Mouse (Mus musculus) forebrain, embryonic 15.5 days (tissue): ENCODE measurements around the gene Mlh1. TPM values are rescaled to one million over a fixed set of nuclear protein-coding genes. Genes with fewer than 3 reads are reported as not detected.
A peak's percentile ranks its signal among the peaks of the same experiment; 100 is the strongest.

Experiments used
- ATAC-seq: fragments of 200-750 bp; cut with Nextera tagmentation; replicated peaks from 2 replicates; pipeline ENCODE4 v1.8.0; 2017; ENCODE audit warnings: mild to moderate bottlenecking, moderate TSS enrichment, moderate library complexity
- H3K27ac ChIP-seq: fragments of 300-500 bp; sonication (generic); replicated peaks from 2 replicates; pipeline ENCODE4 v1.5.1; 2015; ENCODE audit warnings: mild to moderate bottlenecking, inconsistent platforms
- H3K27me3 ChIP-seq: fragments of 300-500 bp; sonication (generic); 2 replicates; pipeline ENCODE4 v1.6.1; 2015; ENCODE audit warnings: inconsistent platforms
- H3K36me3 ChIP-seq: fragments of 300-500 bp; sonication (generic); 2 replicates; pipeline ENCODE4 v1.6.1; 2015; ENCODE audit warnings: mild to moderate bottlenecking, inconsistent platforms
- H3K4me1 ChIP-seq: fragments of 300-500 bp; sonication (generic); 2 replicates; pipeline ENCODE4 v1.6.1; 2015; ENCODE audit warnings: inconsistent platforms
- H3K4me2 ChIP-seq: fragments of 300-500 bp; sonication (generic); replicated peaks from 2 replicates; pipeline ENCODE4 v1.6.1; 2015; ENCODE audit warnings: mild to moderate bottlenecking, inconsistent platforms
- H3K4me3 ChIP-seq: fragments of 300-500 bp; sonication (generic); 2 replicates; pipeline ENCODE4 v1.5.1; 2015; ENCODE audit warnings: mild to moderate bottlenecking, inconsistent platforms
- H3K9ac ChIP-seq: fragments of 300-500 bp; sonication (generic); replicated peaks from 2 replicates; pipeline ENCODE4 v1.6.1; 2015; ENCODE audit warnings: mild to moderate bottlenecking, inconsistent platforms
- H3K9me3 ChIP-seq: fragments of 300-500 bp; sonication (generic); 2 replicates; pipeline ENCODE4 v1.6.1; 2016; ENCODE audit warnings: inconsistent platforms
- WGBS: fragments of 180-500 bp; shearing (Covaris S2); methylation state at CpG from one replicate; pipeline ENCODE4 v1.1.7; 2015; ENCODE audit warnings: mixed read lengths; 5-methylcytosine and 5-hydroxymethylcytosine counted together
- polyA plus RNA-seq: library from polyadenylated mRNA; unstranded; fragments of >200 nt; fragmentation: Nextera tagmentation; extraction: Ambion mirVana; gene quantifications from 2 replicates; pipeline ENCODE4 v1.2.1, GENCODE M21; 2015

Mlh1 gene
- polyA plus RNA-seq, 1 experiment from 2014 or later, result 34.2 TPM

- no peak for ATAC-seq
- Histone ChIP-seq H3K27ac (no peak overlapping the region), H3K9ac (no peak overlapping the region), H3K9me3 (no peaks in the 10 kb centered on the region), H3K4me3 (no peak overlapping the region), H3K4me2 (no peak overlapping the region), H3K27me3 (no peaks in the 10 kb centered on the region), H3K36me3 (peaks cover 6% of the 10 kb centered on the region; the same call in 1 of the 2 replicates), H3K4me1 (no peaks in the 10 kb centered on the region)
- WGBS, result 99% methylated on average over 3 of the region's 3 CpGs
Observed at GRCm38 (mm10) chr9:111208185-111208584, 63.4 kb downstream of the Mlh1 start.

DNA sequence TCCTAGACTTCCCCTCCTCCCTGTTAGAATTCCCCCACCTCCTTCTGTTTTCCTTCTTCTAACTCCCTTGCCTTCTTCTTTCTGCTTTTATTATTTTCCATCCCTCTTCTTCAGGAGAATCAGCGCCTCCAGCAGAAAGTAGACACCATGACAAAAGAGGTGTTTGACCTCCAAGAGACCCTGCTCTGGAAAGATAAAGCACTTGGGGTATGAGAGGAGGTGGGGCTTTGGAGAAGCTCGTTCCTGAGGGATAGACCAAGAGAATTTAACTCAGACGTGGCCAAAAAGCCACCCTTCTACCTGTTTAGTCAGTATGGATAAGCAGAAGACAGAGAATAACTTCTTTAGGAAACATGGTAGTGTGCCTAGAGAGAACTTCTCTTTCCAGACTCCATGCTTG, 63.9 kb downstream of the Mlh1 start:
- no peak overlapping the region for H3K27ac ChIP-seq
- 71% methylated on average over 3 of the region's 3 CpGs for WGBS
- no peak overlapping the region for H3K4me3 ChIP-seq
- ATAC-seq, result no peak
- H3K9me3 ChIP-seq, result no peaks in the 10 kb centered on the region
- H3K27me3 ChIP-seq, result no peaks in the 10 kb centered on the region
- H3K36me3 ChIP-seq, result peaks cover 6% of the 10 kb centered on the region; the same call in 1 of the 2 replicates
- no peak overlapping the region for H3K4me2 ChIP-seq
- no peak overlapping the region for H3K9ac ChIP-seq
- H3K4me1 ChIP-seq, result no peaks in the 10 kb centered on the region

DNA sequence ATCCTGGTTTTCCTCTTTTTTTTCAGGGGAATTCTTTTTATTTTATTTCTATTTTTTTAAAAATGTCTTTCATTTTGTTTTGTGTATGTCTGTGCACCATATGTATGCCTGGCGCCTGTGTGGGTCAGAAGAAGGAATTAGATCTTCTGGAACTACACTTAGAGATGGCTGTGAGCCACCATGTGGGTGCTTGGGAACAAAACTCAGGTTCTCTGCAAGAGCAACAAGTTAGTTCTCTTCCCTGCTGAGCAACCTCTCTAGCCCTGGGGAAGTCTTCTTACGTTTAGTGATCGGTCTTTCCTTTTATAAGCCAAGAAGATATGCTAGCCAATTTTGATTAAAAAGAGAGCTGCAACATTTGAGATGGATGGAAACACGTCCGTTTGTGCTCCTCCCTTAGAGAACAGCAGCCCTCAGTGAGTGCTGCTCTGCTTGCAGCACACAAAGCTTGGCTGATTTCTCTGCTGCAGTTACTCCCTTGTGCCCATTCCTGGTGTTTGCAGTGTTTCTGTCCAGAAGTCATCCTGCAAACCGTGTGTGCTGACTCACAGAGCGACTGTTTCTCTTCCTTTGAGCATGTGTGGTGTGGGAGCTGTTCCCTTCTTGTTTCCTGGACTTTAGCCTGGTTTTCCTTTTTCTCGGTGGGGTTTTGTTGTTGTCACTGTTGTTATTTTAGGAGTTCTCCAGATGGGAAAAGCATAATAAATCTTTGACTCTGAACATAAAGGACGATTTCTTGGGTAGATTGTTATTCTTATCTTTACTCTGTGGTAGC, 66.8 kb downstream of the Mlh1 start:
- no peaks in the 10 kb centered on the region for H3K27me3 ChIP-seq
- H3K9ac ChIP-seq, result no peak overlapping the region
- H3K4me3 ChIP-seq, result no peak overlapping the region
- no peak overlapping the region for H3K4me2 ChIP-seq
- 86% methylated on average over 9 of the region's 9 CpGs for WGBS
- no peak for ATAC-seq
- no peaks in the 10 kb centered on the region for H3K4me1 ChIP-seq
- peaks cover 6% of the 10 kb centered on the region; the same call in 1 of the 2 replicates for H3K36me3 ChIP-seq
- H3K9me3 ChIP-seq, result no peaks in the 10 kb centered on the region
- no peak overlapping the region for H3K27ac ChIP-seq

DNA sequence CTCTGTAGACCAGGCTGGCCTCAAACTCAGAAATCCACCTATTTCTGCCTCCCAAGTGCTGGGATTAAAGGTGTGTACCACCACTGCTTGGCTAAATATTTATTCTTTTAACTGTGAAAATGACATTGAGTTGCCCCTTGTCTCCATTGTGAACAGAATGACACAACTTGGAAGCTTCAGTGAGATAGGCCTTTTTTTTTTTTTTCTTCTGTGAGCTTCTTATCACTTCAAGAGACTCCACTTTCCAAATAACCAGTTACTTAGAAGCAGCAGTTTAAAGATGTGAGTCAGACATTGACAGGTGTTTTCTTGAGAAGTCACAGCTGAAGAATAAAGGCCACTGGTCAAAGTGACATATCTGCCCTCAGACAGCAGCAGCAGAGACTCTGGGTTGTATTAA, 71.4 kb downstream of the Mlh1 start:
- Histone ChIP-seq H3K9ac (no peak overlapping the region), H3K36me3 (peaks cover 3% of the 10 kb centered on the region; the same call in 1 of the 2 replicates)
- ATAC-seq, result no peak

DNA sequence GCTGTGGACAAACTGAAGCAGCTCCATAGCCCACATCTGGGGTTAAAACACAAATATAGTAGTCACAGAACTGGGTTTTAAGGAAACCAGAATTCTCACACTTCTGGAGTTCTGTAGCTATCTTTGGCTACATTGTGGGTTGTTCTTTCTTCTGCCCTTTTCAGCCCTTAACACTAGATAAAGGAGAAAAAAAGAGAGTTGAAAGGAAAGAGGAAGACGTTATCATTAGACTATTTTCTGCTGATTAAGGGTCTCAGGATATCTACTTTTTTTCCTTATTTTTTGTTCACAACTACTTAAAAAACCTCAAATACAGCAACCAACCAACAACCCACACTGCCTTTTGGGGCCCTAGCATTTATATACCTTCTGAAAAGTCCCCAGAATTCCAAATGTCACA, 73.3 kb downstream of the Mlh1 start:
- no peak overlapping the region for H3K4me2 ChIP-seq
- no peaks in the 10 kb centered on the region for H3K4me1 ChIP-seq
- ATAC-seq, result no peak
- H3K9me3 ChIP-seq, result no peaks in the 10 kb centered on the region
- H3K36me3 ChIP-seq, result peaks cover 3% of the 10 kb centered on the region; the same call in 1 of the 2 replicates
- H3K9ac ChIP-seq, result no peak overlapping the region
- H3K4me3 ChIP-seq, result no peak overlapping the region
- 79% methylated on average over 1 of the region's 1 CpGs for WGBS
- H3K27ac ChIP-seq, result no peak overlapping the region
- H3K27me3 ChIP-seq, result no peaks in the 10 kb centered on the region

More for the DNA sequence above, 71.4 kb downstream of the Mlh1 start:
- no peak overlapping the region for H3K27ac ChIP-seq
- no peaks in the 10 kb centered on the region for H3K4me1 ChIP-seq
- no peak overlapping the region for H3K4me2 ChIP-seq
- no peaks in the 10 kb centered on the region for H3K27me3 ChIP-seq
- H3K9me3 ChIP-seq, result no peaks in the 10 kb centered on the region
- no peak overlapping the region for H3K4me3 ChIP-seq

DNA sequence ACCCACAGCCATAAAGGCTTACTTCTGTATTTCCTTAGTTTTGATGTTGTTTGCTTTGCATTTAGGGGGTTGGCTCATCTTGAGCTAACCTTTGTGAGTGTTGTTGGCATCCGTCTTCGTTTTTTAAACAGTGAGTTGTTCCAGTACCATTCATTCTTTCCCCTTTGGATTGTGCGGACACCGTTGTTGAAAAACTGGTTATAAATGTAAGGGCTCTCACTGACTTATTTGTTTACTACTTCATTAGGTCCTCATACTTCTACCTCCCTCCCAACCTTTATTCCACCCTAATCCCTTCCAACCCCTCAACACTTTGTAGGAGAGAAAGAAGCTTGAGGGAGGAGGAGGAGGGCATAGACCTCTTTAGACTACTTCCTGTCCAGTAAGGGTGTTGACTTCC, 73.9 kb downstream of the Mlh1 start:
- Histone ChIP-seq H3K4me2 (no peak overlapping the region), H3K9me3 (no peaks in the 10 kb centered on the region), H3K4me3 (no peak overlapping the region), H3K36me3 (peaks cover 3% of the 10 kb centered on the region; the same call in 1 of the 2 replicates), H3K27ac (no peak overlapping the region), H3K27me3 (no peaks in the 10 kb centered on the region), H3K9ac (no peak overlapping the region), H3K4me1 (no peaks in the 10 kb centered on the region)
- no peak for ATAC-seq
- 90% methylated on average over 4 of the region's 4 CpGs for WGBS

GRCm38 (mm10) chr9:111197116-111197515, 74.5 kb downstream of the Mlh1 start:
- no peak overlapping the region for H3K4me3 ChIP-seq
- H3K4me1 ChIP-seq, result no peaks in the 10 kb centered on the region
- H3K27me3 ChIP-seq, result no peaks in the 10 kb centered on the region
- H3K27ac ChIP-seq, result no peak overlapping the region
- WGBS, result 96% methylated on average over 3 of the region's 3 CpGs
- H3K4me2 ChIP-seq, result no peak overlapping the region
- no peak overlapping the region for H3K9ac ChIP-seq
- H3K9me3 ChIP-seq, result no peaks in the 10 kb centered on the region
- peaks cover 3% of the 10 kb centered on the region; the same call in 1 of the 2 replicates for H3K36me3 ChIP-seq
- ATAC-seq, result no peak

- no peaks in the 10 kb centered on the region for H3K4me1 ChIP-seq
- ATAC-seq, result no peak
- no peak overlapping the region for H3K4me2 ChIP-seq
- 90% methylated on average over 2 of the region's 2 CpGs for WGBS
- peaks cover 11% of the 10 kb centered on the region; the same call in 1 of the 2 replicates for H3K36me3 ChIP-seq
- no peaks in the 10 kb centered on the region for H3K9me3 ChIP-seq
- H3K4me3 ChIP-seq, result no peak overlapping the region
- no peak overlapping the region for H3K9ac ChIP-seq
- no peaks in the 10 kb centered on the region for H3K27me3 ChIP-seq
- no peak overlapping the region for H3K27ac ChIP-seq
Observed at GRCm38 (mm10) chr9:111193211-111193610, 78.4 kb downstream of the Mlh1 start.

DNA sequence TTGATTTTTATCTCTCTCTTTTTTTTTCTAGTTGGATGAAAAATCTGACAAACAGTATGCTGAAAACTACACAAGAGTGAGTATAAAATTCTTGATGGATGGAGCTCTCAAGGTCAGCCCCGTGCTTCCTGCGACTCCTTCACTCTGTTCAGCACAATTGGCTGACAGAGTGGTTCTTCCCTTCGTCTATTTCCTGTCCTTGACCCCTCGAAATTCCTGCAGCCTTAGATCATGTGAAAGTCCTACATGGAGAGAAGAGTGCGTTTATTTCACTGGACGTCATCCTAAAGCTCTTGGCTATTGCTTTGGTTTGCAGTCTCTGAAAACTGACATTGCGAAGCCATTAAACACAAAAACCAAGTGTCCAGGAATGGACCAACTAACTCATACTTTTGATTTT, 82.9 kb downstream of the Mlh1 start:
- H3K4me1 ChIP-seq, result peaks cover 18% of the 10 kb centered on the region
- H3K36me3 ChIP-seq, result peaks cover 11% of the 10 kb centered on the region; the same call in 1 of the 2 replicates
- no peak overlapping the region for H3K4me3 ChIP-seq
- H3K27ac ChIP-seq, result no peak overlapping the region
- H3K27me3 ChIP-seq, result no peaks in the 10 kb centered on the region
- no peak overlapping the region for H3K4me2 ChIP-seq
- no peak for ATAC-seq
- no peak overlapping the region for H3K9ac ChIP-seq
- 90% methylated on average over 7 of the region's 7 CpGs for WGBS
- no peaks in the 10 kb centered on the region for H3K9me3 ChIP-seq

DNA sequence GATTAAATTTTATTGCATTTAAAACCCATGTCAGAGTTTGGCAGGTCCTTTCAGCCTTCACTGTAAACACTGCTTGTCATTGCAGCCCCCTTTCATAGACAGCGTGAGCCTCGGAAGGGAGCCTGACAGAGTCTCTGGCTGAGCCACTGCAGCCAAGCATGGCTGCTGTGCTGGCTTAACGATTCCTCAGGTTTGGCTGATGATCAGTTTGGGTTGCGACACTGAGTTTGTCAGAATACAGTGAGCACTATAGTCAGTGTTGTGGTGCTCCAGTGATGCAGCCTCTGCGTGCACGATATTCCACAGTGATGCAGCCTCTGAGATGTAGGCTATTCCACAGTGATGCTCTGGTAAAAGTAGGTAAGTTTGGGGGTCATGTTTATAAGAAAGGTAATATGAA, 84.7 kb downstream of the Mlh1 start:
- 44% methylated on average over 6 of the region's 6 CpGs for WGBS
- no peak for ATAC-seq
- H3K4me2 ChIP-seq, result no peak overlapping the region
- H3K27me3 ChIP-seq, result no peaks in the 10 kb centered on the region
- peaks cover 11% of the 10 kb centered on the region; the same call in 1 of the 2 replicates for H3K36me3 ChIP-seq
- H3K9ac ChIP-seq, result no peak overlapping the region
- no peaks in the 10 kb centered on the region for H3K9me3 ChIP-seq
- peaks cover 25% of the 10 kb centered on the region for H3K4me1 ChIP-seq
- no peak overlapping the region for H3K4me3 ChIP-seq
- 0 out of 2 replicates have a peak overlapping the region, but pooled peaks have one; percentile 27 for H3K27ac ChIP-seq

- Histone ChIP-seq H3K27me3 (no peaks in the 10 kb centered on the region), H3K36me3 (peaks cover 3% of the 10 kb centered on the region; the same call in 1 of the 2 replicates), H3K9ac (no peak overlapping the region), H3K4me2 (no peak overlapping the region), H3K4me3 (no peak overlapping the region), H3K4me1 (peaks cover 27% of the 10 kb centered on the region), H3K9me3 (no peaks in the 10 kb centered on the region), H3K27ac (no peak overlapping the region)
- peak; percentile 61; the same call in 1 of the 2 replicates for ATAC-seq
- 27% methylated on average over 4 of the region's 4 CpGs for WGBS
Observed at GRCm38 (mm10) chr9:111184929-111185328, 86.7 kb downstream of the Mlh1 start.

- ATAC-seq, result no peak
- Histone ChIP-seq H3K9ac (no peak overlapping the region), H3K4me3 (no peak overlapping the region), H3K4me1 (peaks cover 27% of the 10 kb centered on the region), H3K27me3 (no peaks in the 10 kb centered on the region), H3K36me3 (no peaks in the 10 kb centered on the region), H3K27ac (no peak overlapping the region; the same call in 1 of the 2 replicates), H3K4me2 (no peak overlapping the region), H3K9me3 (no peaks in the 10 kb centered on the region)
- 39% methylated on average over 3 of the region's 3 CpGs for WGBS
Observed at GRCm38 (mm10) chr9:111182176-111182575, 89.4 kb downstream of the Mlh1 start.
